Mouse (Mus musculus) adrenal gland, postnatal 36 days (tissue): Measurements from ENCODE around the gene Olfr390. TPM values are rescaled to one million over a fixed set of nuclear protein-coding genes. Genes with fewer than 3 reads are reported as not detected.

Source experiments
- DNase-seq, 2 experiments: peaks; one replicate each; pipeline ENCODE4 v3.0.0; 2021; ENCODE audit warnings: mixed read lengths in 1 of 2
- long read RNA-seq, 2 experiments: library from polyadenylated mRNA; stranded (forward); transcript quantifications; one replicate each; pipeline ENCODE4 v2.0.0; 2021; ENCODE audit warnings: borderline sequencing depth in 2 of 2
- total RNA-seq, 2 experiments: library from RNA; stranded (reverse); gene quantifications; 2 replicates each; pipeline ENCODE4 v1.2.3; 2021

Gene Olfr390
- total RNA-seq = not detected
- long read RNA-seq, experiment 1 = 0 reads
- long read RNA-seq, experiment 2 = 0 reads

DNA sequence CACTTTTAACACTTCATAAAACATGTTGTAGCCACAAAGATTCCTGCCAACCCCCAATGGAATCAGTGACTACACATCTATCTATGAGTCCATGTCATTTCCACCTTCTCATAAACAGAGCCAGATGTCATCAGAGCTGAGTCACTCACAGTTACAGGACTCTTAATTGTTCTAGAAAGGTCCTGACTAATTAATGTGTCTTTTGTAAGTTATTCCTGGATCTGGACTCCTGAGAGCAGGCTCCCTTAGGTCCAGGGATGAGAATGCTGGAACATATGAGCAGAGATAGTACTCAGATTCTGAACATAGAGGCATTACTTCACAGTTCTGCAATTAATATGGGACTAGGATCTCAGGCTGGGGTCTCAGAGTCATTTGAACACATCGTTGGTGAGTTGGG lies at the start of gene Olfr390:
TSS of gene Olfr390 (plus strand) at position 301 of the 400 bp plus-strand sequence.
- no peak for DNase-seq

DNA sequence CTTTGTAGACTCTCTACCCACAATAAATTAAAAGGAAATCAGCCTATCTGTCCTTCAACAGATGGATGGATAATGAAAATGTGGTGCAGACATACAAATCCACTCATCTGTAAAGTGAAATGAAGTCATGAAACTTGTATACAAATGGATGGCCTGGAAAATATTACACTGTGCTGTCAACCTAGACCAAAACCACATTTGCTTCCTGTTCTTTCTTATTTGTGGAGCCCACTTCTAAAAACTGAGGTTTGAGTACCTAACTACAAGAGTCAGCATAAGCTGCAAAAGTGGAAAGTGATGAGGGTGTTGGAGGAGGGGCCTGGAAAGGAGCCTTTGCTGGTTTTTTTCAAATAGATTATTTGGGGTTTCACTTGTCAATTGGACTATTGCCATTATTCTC lies 23.6 kb upstream of the Olfr390 start:
- no peak for DNase-seq

GRCm38 (mm10) chr11:73780613-73781012 lies 2.2 kb upstream of the Olfr390 start, which contains the start of gene Olfr389:
TSS of gene Olfr389 (minus strand) at chr11:73780713.
- no peak for DNase-seq

- DNase-seq = no peak
Measured at GRCm38 (mm10) chr11:73802952-73803351, 20.2 kb downstream of the Olfr390 start, which contains the start of gene Olfr391-ps. TSS of gene Olfr391-ps (minus strand) at chr11:73803052.

DNA sequence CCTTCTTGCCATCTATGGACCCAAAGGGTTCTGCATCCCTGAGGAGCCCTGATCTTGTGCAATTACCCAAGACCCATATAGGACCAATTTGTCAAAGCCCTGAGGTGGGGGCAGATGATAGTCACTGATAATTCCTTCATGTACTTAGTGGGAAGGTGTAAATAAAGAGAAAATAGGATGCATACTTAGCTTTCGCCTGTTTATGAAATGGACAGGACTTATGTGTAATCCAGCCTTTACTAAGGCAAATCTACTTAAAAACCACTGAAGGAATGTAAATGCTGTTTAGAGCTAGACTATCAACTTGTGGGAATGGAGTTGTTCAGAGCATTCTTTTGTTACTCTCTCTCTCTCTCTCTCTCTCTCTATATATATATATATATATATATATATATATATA lies 34.2 kb downstream of the Olfr390 start, which contains the start of gene Olfr392:
TSS of gene Olfr392 (minus strand) at position 101 of the 400 bp plus-strand sequence.
- no peak for DNase-seq

Other genes with a start within 250 kb of the Olfr390 start
- gene Olfr385, start 190.0 kb upstream of the Olfr390 start, total RNA-seq = not detected
- not detected for gene Olfr384, start 184.4 kb upstream of the Olfr390 start, total RNA-seq
- not detected for gene Zfp735, start 94.2 kb upstream of the Olfr390 start, total RNA-seq
- not detected for gene Olfr389, start 2.3 kb upstream of the Olfr390 start, total RNA-seq
- gene Olfr391-ps, start 20.1 kb downstream of the Olfr390 start, total RNA-seq = not detected
- gene Olfr392, start 34.1 kb downstream of the Olfr390 start, total RNA-seq = not detected
- gene Olfr393, start 68.5 kb downstream of the Olfr390 start, total RNA-seq = not detected
- gene Olfr394, start 107.8 kb downstream of the Olfr390 start, total RNA-seq = not detected
- not detected for gene Olfr395, start 126.3 kb downstream of the Olfr390 start, total RNA-seq
- gene Olfr23, start 153.7 kb downstream of the Olfr390 start, total RNA-seq = not detected
- not detected for gene Olfr397, start 177.9 kb downstream of the Olfr390 start, total RNA-seq
- gene Olfr398, start 207.4 kb downstream of the Olfr390 start, total RNA-seq = not detected